Mouse (Mus musculus): Measurements from ENCODE around the gene Eepd1.

Eepd1 gene

DNA sequence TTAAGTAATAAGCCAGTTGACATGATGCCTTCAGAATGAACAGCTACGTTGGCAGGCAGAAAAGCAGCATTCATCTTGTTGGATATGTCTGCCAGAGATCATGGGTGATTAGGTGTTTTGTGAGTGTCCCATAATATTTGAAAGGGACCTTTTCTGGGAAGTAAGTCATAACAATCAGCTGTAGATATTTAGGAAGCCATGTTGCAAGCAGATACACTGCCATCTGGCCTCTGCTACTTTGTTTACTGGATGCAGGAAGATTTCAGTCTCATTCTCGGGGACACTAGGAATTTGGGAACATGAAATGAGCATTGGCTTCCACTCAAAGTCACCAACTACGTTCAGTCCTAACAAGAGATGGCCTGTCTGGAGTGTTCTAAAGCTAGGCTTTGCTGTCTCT lies 54.1 kb downstream of the Eepd1 start:
- no peak for DNase-seq (ENCODE audit: low read depth, low spot score)

DNA sequence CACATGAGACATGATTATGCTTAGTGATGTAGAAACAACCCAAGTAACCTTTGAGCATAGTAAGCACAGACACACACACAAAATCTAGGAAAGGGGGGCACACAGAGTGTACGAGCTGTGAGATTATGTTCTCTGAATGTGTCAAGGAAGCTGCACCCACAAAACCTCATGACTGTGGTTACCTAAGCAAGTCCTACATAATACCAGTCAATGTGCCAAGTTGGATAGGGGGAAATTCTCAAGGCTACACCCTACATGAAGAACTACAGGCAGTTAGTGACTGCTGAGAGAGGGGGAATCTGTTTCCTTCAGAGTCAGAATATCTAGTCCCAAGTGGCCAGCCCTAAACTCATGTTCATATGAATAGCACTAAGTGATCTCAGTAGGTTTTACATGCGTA lies 58.1 kb downstream of the Eepd1 start:
- no peak for DNase-seq (ENCODE audit: low read depth, low spot score)

DNA sequence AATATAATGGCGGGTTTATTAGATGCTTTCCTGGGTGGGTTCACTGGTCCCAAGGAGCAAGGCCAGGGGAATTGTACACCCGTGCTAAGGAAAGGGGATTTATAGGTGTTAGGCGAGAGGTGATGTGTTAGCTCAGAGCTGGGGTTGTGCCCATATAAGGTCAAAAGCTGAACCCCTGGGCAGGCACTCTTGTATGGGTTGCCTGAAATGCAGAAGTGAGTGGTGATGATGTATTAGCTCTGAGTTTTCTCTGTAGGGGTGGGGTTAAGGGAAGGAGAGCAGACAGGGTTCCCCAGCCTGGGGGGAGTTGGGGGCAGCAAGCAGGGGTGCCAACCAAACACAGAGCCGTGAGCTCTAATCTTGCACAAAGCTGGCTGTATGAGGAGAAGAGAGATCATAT lies 60.0 kb downstream of the Eepd1 start:
- DNase-seq (ENCODE audit: low read depth, low spot score) = no peak

DNA sequence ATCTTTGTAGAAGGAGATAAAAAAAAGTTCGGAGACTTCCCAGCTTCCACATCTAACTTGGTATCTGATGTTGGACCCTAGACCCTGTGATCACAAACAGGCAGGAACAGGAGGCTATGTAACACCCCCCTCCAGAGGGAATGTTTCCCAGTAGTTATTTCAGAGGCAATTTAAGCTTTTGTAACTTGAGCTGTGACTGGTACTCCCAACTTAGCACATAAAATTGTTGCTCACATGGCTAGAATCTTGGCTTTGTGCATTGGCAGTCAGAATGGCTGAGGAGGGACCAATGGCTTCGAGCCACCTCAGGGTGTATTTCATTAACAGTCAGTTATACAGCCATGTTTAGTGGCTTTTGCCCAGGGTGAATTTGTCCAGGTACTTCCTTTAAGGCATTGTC lies 63.9 kb downstream of the Eepd1 start:
- DNase-seq (ENCODE audit: low read depth, low spot score) = no peak

DNA sequence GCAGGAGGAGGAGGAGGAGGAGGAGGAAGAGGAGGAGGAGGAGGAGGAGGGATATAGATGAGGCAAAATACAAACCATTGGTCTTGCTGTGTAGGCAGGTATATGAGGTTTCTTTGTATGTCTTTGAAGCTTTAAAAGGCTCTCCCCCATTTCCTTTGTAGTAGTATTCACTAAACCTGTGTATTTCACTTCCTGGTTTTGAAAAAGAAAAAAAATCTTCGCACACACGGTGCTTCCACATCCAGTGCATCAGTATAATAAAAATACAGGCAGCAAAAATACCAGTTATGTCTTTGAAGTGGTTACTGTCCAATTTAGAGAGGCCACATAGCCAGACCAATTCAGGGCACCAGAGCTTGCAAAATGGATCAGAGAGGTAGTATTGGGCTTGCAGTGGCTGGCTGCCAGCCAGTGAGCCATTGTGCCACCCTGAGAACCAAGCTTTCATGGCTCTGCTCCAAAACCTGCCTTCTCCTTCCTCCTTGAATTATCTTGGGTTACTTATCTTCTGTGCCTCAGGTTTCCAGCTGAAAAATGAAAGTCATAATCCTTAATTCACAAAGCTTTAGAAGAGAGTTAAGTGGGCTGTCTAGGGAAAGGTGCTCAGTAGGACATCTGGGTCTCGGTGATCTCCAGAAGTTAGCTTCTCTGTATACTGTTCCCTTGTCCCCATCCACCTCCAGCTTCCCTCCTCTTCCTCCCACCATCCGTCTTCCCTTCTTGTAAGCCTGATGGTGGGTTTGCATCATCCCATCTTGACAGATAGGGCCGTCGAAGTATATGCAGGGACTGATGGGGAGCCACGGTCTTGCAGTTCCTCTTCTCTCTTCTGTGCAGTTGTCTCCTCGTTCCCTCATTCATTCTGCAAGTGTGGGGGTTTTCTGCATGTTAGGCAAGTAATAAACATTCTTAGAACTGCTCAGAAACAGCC lies 68.0 kb downstream of the Eepd1 start:
- DNase-seq (ENCODE audit: low read depth, low spot score) = no peak

DNA sequence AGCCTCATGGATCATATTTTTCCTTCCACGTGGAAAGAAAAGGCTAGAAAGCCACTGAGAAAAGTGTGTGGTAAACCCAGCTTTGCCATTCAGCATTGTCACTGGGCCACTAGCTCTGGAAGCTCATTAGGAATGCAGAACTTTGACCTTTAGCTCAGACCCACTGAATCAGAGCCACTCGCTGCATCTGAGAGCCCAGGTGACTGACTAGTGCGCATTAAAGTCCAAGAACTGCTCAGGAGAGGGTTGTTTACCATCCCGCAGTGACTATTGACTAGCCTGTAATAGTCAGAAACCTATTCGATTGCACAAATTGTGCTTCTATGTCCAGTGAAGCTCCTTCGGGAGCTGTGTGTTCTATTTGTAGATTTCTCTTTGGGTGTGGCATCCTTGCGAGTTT lies 68.8 kb downstream of the Eepd1 start:
- DNase-seq (ENCODE audit: low read depth, low spot score) = no peak

DNA sequence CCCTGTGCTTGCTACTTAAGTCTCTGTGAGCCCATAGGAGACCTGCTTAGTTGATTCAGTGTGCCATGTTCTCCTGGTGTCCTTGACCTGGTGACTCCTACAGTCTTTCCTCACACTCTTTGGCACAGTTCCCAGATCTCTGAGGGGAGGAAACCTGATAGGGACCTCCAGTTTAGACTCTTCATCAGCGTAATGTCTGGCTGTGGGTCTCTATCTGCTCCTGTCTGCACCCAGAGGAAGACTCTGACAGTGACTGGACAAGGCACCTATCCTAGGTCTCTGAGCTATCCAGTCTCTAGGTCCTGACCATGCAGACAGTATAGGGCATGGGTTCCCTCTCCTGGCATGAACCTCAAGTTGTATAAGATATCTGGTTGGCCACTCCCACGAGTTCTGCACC lies 71.2 kb downstream of the Eepd1 start:
- no peak for DNase-seq (ENCODE audit: low read depth, low spot score)

DNA sequence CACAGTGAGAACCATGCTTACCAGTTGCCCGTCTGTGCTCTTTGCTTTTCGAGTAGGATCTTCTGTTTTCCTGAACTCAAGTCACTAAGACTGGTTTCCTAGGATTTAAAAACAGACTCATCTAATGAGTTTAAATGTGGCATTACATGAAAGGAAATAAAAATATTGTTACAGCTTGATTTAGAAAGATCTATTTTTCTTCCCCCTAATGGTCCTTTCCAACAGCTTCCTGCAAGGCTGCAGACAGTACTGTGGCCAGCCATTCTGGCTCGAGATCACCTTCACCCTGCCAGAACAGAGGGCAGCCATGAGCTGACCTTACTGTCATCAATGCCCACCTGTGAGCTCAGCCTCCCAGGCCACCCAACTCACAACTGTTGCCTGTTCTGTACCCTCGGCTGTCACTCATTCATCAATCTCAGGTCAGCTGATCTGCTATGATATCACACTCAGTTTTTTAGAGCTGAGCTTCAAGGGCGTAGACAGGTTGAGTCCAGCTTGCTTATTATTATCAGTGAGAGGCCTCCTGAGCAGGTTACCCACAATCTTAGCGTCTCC lies 73.0 kb downstream of the Eepd1 start:
- no peak for DNase-seq (ENCODE audit: low read depth, low spot score)

DNA sequence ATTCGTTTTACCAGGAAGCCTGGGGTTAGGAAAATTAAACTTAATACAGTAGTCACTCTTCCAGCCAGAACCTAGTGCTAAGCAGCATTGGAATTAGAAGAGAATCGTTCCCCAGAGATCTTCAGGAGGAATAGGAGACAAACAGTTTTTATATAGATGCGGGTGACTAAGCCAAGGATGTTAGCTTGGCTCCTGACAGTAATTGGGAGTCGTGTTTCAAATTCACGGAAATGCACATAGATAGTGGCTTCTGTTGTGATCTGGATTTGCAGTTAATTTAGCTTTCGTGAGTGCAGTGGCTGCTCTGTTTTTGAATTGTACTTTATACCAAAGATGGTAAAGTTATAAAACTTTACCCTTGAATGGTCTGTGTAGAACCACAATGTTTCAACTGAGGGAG lies 73.9 kb downstream of the Eepd1 start:
- no peak for DNase-seq (ENCODE audit: low read depth, low spot score)

DNA sequence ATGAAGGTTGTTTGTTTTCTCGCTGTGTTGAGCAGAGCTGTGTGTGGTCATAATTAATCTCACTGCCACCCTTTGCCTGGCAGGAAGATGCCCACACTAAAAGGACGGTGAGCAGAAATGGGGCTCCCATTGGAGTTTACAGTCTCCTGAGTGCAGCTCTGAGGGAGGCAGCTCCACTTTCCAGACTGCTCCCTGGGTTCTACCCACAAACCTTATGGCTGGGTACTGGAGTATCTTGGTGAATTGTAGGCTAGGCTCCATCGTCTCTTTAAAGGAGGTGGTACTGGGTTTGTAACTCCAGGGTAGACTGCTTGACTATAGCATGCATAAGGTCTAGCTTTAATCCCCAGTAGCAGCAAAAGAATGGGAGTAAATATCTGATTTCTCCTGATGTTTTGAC lies 74.7 kb downstream of the Eepd1 start:
- DNase-seq (ENCODE audit: low read depth, low spot score) = no peak

DNA sequence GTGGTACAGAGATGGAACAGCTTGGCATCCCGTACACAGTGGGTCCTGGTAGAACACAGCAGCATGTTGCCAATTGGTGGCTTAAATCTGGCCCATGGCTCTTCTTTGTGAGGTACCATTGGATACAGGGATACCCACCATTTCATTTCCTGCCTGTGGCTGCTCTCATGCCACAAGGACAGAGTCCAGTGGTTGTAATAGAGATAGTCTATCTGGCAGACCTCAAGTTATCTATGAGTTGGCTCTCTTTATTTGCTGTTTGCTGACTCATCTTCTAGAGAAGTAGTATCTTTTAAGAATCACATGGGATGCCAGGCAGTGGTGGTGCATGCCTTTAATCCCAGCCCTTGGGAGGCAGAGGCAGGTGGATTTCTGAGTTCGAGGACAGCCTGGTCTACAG lies 76.0 kb downstream of the Eepd1 start:
- DNase-seq (ENCODE audit: low read depth, low spot score) = no peak

DNA sequence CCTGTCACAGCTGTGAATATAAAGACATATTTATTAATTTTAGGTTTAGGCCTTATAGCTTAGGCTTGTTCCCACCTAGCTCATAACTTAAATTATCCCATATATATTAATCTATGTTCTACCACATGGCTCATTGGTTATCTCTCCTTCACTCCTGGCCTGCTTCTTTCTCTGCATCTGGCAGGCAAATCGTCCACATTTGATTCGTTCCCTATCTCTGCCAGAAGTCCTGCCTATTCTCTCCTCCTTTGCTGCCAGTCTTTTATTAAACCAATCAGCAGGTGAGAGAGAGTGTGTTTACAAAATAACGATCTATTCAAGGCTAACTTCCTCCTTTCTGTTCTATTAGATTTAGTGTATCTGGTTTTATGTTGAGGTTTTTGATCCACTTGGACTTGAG lies 77.5 kb downstream of the Eepd1 start:
- DNase-seq (ENCODE audit: low read depth, low spot score) = no peak

DNA sequence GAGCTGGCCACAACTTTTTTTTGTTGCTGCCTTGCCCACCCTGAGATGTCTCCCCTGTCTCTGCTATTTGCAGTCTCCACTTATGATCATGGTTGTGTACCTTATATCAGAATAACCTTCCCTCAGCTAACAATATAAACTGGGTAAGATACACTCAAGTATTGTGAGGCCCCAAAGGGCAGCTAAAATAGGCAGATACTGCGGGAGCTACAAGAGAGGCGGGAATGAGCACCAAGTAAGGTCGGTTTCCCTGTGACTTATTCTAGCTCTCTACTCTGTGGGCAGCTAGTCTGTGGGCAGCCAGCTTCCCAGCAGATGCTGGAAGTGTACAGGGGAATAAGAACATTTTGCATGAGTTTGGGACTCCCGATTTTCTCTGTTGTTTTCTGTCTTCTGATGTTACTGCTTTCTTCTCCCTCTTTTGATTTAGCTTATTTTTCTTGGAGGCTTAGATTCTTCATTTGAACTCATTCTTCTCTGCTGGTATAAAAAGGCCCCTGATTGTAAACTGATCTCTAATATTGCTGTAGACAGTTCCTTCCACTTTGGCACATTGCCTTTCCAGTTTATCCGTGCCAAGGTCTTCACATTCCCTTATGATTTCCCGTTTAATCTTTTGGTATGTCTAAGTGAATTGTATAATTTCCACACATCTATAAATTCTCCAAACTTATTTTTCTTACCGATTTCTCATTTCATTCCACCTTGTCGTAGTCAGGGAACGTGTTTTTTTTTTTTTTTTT lies 78.8 kb downstream of the Eepd1 start:
- DNase-seq (ENCODE audit: low read depth, low spot score) = no peak

DNA sequence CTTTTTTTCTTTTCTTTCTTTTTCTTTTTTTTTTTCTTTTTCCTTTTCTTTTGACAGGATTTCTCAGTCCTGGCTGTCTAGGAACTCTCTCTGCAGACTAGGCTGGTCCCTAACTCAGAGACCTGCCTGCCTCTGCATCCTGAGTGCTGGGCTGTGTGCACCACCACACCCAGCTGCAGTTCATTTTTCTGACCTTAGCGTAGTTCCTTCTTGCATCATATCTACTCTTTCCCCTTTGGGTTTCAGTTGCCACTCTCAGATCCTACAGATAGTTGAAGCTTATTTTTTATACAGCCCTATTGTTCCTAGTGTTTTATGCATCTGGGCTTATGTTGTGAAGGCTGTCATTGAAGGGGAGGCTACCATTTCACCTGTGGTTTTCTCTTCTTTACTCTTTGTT lies 79.8 kb downstream of the Eepd1 start:
- DNase-seq (ENCODE audit: low read depth, low spot score) = no peak

DNA sequence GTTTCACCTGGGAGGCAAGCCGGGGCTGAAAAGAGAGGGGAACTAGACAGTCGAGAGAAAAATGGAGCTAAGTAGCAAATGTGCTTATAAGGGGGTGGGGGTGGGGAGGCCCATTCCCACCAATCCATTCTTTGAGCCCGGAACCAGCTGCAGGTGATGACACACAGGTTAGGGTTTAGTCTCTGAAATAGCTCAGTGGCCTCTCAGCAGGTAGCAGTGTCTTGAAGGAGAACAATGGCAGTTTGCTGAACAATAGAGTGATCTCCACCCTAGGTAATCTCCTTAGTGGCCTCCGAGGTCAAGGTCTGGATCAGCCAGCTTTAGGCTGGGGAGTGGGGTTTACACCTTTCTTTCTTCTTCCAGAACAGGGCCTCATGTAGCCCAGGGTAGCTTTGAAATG lies 82.5 kb downstream of the Eepd1 start:
- DNase-seq (ENCODE audit: low read depth, low spot score) = peak; percentile 88

DNA sequence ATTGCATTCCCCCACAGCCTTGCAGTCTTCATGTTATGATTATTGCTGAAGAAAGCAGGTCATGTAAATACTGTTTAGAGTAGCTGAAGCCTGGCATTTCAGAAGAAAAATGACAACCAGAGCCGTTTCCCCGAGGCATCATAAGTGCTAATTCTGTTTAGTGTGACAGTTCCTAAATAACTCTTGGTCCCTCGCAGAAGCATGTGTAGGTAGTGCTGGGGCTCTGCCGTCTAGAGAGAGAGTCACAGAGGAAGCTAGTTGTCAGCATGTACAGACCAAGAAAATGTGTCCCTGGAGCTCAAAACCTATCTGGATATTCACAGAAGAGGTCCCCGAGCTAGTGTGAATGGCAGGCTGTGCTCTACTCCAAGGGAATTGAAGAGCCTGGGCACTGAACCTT lies 85.7 kb downstream of the Eepd1 start:
- no peak for DNase-seq (ENCODE audit: low read depth, low spot score)

DNA sequence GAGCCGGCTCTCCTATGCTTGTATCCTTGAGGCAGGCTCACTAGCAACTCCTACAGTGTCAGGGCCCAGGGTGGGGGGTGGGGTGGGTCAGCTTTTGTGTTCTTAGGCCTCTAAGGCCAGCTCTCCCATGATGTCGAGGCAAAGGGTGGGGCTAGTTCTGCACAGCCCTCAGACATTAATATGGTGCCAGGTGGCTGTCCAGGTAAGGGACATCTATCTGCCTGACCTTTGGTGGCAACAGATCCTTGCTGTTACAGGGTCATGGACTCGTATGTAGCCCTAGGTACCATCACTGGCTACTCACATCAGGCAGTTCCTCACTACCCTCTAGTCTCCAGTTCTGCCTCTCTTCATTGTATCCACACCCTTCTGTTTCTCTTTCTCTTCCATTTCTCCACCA lies 87.4 kb downstream of the Eepd1 start:
- DNase-seq (ENCODE audit: low read depth, low spot score) = no peak

DNA sequence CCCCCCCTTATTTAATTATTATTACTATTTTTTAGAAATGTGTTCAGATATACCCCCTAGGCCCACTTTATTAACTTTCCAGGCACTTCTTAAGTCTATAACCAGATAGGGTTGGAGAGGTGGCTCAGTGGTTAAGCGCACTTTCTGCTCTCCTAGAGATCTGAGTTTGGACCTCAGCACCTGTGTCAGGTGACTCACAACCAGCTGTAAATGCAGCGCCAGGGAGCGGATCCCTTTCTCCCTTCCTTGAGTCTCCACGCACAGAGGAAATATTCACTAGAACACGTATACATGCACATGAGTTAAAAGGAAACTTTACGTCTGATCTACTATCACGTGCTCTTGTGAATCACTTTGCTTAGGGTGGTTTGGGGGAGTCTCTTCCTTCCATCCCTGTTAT lies 88.7 kb downstream of the Eepd1 start:
- DNase-seq (ENCODE audit: low read depth, low spot score) = no peak

DNA sequence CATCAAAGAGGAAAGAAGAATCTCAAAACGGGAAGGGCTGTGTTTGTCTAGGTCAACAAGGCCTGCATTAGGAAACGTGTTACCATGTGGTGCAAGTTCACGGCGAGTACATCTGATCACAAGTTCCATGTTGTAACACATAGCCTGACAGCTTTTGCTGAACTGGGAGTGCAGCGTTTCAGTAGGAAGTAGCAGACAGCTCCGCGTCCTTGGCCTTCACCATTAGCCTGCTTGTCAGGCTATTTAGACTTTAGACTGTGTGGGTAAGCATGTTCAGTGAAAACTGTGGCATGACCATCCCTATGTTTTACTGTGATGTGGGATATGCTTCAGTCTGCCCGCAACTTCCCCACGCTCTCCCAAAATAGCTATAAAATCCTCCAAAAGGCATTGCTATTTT lies 89.1 kb downstream of the Eepd1 start:
- no peak for DNase-seq (ENCODE audit: low read depth, low spot score)

DNA sequence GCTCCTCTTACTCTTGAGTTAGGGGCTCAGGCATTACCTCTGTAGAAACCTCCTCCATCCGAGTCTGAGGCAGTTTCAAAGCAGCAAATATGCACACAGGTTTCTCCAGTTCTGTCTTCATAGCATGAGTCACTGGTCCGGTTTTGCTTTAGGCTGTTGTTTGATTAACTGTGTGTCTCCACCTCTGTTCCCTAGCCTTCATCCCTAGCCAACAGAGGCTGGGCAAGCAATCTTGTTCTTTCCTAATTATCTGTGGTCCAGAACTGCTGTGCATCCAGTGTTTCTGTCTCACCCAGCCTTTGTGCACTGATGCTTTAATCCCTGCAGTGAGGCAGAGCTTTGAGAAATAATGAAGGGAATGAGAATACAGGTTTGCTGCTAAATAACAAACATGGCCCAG lies 90.0 kb downstream of the Eepd1 start:
- no peak for DNase-seq (ENCODE audit: low read depth, low spot score)

DNA sequence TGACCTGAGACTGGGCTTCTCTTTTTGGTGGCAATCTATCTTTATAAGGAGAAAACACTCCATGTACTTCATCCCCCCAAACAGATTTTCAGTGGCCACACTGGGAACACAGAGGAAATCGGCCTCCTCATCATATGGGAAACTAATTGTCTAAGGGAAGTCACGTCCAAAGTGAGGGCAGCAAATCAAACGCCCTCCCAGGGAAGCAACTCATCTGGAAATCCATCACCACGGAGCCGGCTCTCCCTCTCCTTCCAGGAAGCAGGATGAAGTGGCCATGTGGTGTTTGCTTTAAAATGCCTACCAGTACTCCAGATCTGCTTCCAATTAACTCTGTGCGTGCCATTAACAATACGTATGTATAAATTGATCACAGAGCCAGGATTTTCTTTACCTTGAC lies 92.4 kb downstream of the Eepd1 start:
- no peak for DNase-seq (ENCODE audit: low read depth, low spot score)

DNA sequence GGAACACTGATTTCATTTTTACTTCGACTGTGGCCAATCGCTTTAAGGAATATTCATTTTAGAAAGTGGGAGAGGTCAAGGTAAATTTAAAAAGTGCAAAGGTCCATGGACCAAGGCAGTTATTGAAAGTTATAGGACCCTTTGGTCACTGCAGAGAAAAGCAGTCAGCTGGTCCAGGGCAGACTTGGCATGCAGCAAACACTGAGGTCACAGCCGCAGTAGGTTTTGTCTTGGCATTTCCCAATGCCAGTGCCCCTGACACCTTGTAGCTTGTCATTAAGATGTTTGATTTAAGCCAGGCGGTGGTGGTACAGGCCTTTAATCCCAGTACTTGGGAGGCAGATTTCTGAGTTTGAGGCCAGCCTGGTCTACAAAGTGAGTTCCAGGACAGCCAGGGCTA lies 92.8 kb downstream of the Eepd1 start:
- DNase-seq (ENCODE audit: low read depth, low spot score) = no peak
